Mouse (Mus musculus) liver, embryonic 12.5 days (tissue): ENCODE results near the gene Zfp354b. TPM values are rescaled to one million over a fixed set of nuclear protein-coding genes. Genes with fewer than 3 reads are reported as not detected.
A peak's percentile ranks its signal among the peaks of the same experiment; 100 is the strongest.

Source experiments
- ATAC-seq: fragments of 200-750 bp; cut with Nextera tagmentation; 2 replicates; pipeline ENCODE4 v1.8.0; 2017; ENCODE audit warnings: moderate number of reproducible peaks, mild to moderate bottlenecking, moderate library complexity
- H3K27ac ChIP-seq: fragments of 300-500 bp; sonication (generic); 2 replicates; pipeline ENCODE4 v1.5.1; 2016; ENCODE audit warnings: mild to moderate bottlenecking
- H3K27me3 ChIP-seq: fragments of 300-500 bp; sonication (generic); replicated peaks from 2 replicates; pipeline ENCODE4 v1.6.1; 2016; ENCODE audit warnings: mild to moderate bottlenecking, moderate library complexity
- H3K36me3 ChIP-seq: fragments of 300-500 bp; sonication (generic); 2 replicates; pipeline ENCODE4 v1.6.1; 2016; ENCODE audit warnings: mild to moderate bottlenecking, moderate library complexity
- H3K4me1 ChIP-seq: fragments of 300-500 bp; sonication (generic); 2 replicates; pipeline ENCODE4 v1.6.1; 2016
- H3K4me2 ChIP-seq: fragments of 300-500 bp; sonication (generic); 2 replicates; pipeline ENCODE4 v1.6.1; 2016; ENCODE audit warnings: mild to moderate bottlenecking, moderate library complexity
- H3K4me3 ChIP-seq: fragments of 300-500 bp; sonication (generic); 2 replicates; pipeline ENCODE4 v1.5.1; 2016; ENCODE audit warnings: mild to moderate bottlenecking, moderate library complexity
- H3K9ac ChIP-seq: fragments of 300-500 bp; sonication (generic); 2 replicates; pipeline ENCODE4 v1.6.1; 2016; ENCODE audit warnings: mild to moderate bottlenecking, moderate library complexity
- H3K9me3 ChIP-seq: fragments of 300-500 bp; sonication (generic); replicated peaks from 2 replicates; pipeline ENCODE4 v1.6.1; 2016; ENCODE audit warnings: mild to moderate bottlenecking, moderate library complexity
- WGBS: fragments of 180-500 bp; shearing (Covaris S2); methylation state at CpG from one replicate; pipeline ENCODE4 v1.1.7; 2016; ENCODE audit not compliant: insufficient replicate concordance; 5-methylcytosine and 5-hydroxymethylcytosine counted together
- polyA plus RNA-seq: library from polyadenylated mRNA; unstranded; fragments of >200 nt; fragmentation: Nextera tagmentation; extraction: Ambion mirVana; gene quantifications from 2 replicates; pipeline ENCODE4 v1.2.1, GENCODE M21; 2016

The Zfp354b gene
- polyA plus RNA-seq: 0.29 and 0.39 TPM in 2 replicates

- Histone ChIP-seq H3K9me3 (no peaks in the 10 kb centered on the region), H3K27ac (no peak within 1 kb of the TSS), H3K4me3 (peak within 1 kb of the TSS; percentile 60), H3K4me2 (peak within 1 kb of the TSS; percentile 87), H3K36me3 (no peaks in the 10 kb centered on the region), H3K9ac (peak within 1 kb of the TSS; percentile 64), H3K4me1 (peaks cover 12% of the 10 kb centered on the region), H3K27me3 (peaks cover 27% of the 10 kb centered on the region)
- peak; percentile 86 for ATAC-seq
- under 1% methylated on average over 18 of the region's 18 CpGs for WGBS
Measured at GRCm38 (mm10) chr11:50931451-50931866, at the start of gene Zfp354b. TSS of gene Zfp354b (minus strand) at chr11:50931633.

GRCm38 (mm10) chr11:50977216-50977615 is 45.8 kb upstream of the Zfp354b start:
- H3K9ac ChIP-seq: no peak overlapping the region
- H3K4me1 ChIP-seq: no peaks in the 10 kb centered on the region
- H3K36me3 ChIP-seq: no peaks in the 10 kb centered on the region
- H3K27ac ChIP-seq: no peak overlapping the region
- no peaks in the 10 kb centered on the region for H3K27me3 ChIP-seq
- no peak overlapping the region for H3K4me3 ChIP-seq
- H3K9me3 ChIP-seq: no peaks in the 10 kb centered on the region
- 53% methylated on average over 4 of the region's 4 CpGs for WGBS
- no peak overlapping the region for H3K4me2 ChIP-seq
- no peak for ATAC-seq

GRCm38 (mm10) chr11:50966230-50966629 is 34.8 kb upstream of the Zfp354b start, which contains the start of gene Olfr1378:
TSS of gene Olfr1378 (plus strand) at chr11:50966530.
- no peak for ATAC-seq
- Histone ChIP-seq H3K27me3 (0 out of 2 replicates have a peak, but pooled peaks cover 3% of the 10 kb centered on the region), H3K9me3 (no peaks in the 10 kb centered on the region), H3K27ac (no peak within 1 kb of the TSS), H3K36me3 (no peaks in the 10 kb centered on the region), H3K4me2 (no peak within 1 kb of the TSS), H3K4me3 (no peak within 1 kb of the TSS), H3K4me1 (no peaks in the 10 kb centered on the region), H3K9ac (no peak within 1 kb of the TSS)
- 77% methylated on average over 11 of the region's 11 CpGs for WGBS

- no peak for ATAC-seq
- Histone ChIP-seq H3K36me3 (no peaks in the 10 kb centered on the region), H3K4me1 (no peaks in the 10 kb centered on the region), H3K9me3 (no peaks in the 10 kb centered on the region), H3K4me2 (no peak overlapping the region), H3K9ac (no peak overlapping the region), H3K27me3 (0 out of 2 replicates have a peak, but pooled peaks cover 3% of the 10 kb centered on the region), H3K4me3 (no peak overlapping the region), H3K27ac (no peak overlapping the region)
- 35% methylated on average over 2 of the region's 2 CpGs for WGBS
Measured at GRCm38 (mm10) chr11:50964886-50965285, 33.5 kb upstream of the Zfp354b start.

GRCm38 (mm10) chr11:50953665-50954064 is 22.2 kb upstream of the Zfp354b start, which contains the start of gene Prop1:
TSS of gene Prop1 (minus strand) at chr11:50953765.
- Histone ChIP-seq H3K27me3 (no peaks in the 10 kb centered on the region; the same call in 1 of the 2 replicates), H3K9ac (no peak within 1 kb of the TSS), H3K4me2 (no peak within 1 kb of the TSS), H3K4me1 (no peaks in the 10 kb centered on the region), H3K4me3 (no peak within 1 kb of the TSS), H3K27ac (no peak within 1 kb of the TSS), H3K9me3 (no peaks in the 10 kb centered on the region), H3K36me3 (no peaks in the 10 kb centered on the region)
- no peak for ATAC-seq
- 61% methylated on average over 6 of the region's 6 CpGs for WGBS

GRCm38 (mm10) chr11:50952290-50952689 is 20.9 kb upstream of the Zfp354b start:
- no peak overlapping the region for H3K4me3 ChIP-seq
- no peak overlapping the region for H3K4me2 ChIP-seq
- H3K27me3 ChIP-seq: no peaks in the 10 kb centered on the region; the same call in 1 of the 2 replicates
- no peak overlapping the region for H3K9ac ChIP-seq
- 68% methylated on average over 14 of the region's 14 CpGs for WGBS
- no peaks in the 10 kb centered on the region for H3K9me3 ChIP-seq
- H3K4me1 ChIP-seq: no peaks in the 10 kb centered on the region
- H3K36me3 ChIP-seq: no peaks in the 10 kb centered on the region
- no peak for ATAC-seq
- H3K27ac ChIP-seq: no peak overlapping the region

- ATAC-seq: no peak
- H3K36me3 ChIP-seq: no peaks in the 10 kb centered on the region
- H3K4me2 ChIP-seq: no peak within 1 kb of the TSS
- no peak within 1 kb of the TSS for H3K27ac ChIP-seq
- H3K4me1 ChIP-seq: no peaks in the 10 kb centered on the region
- 67% methylated on average over 14 of the region's 14 CpGs for WGBS
- peaks cover 4% of the 10 kb centered on the region for H3K27me3 ChIP-seq
- no peak within 1 kb of the TSS for H3K9ac ChIP-seq
- H3K9me3 ChIP-seq: no peaks in the 10 kb centered on the region
- H3K4me3 ChIP-seq: no peak within 1 kb of the TSS
Measured at GRCm38 (mm10) chr11:50943506-50943905, 12.1 kb upstream of the Zfp354b start, which contains the start of gene 4933414I15Rik. TSS of gene 4933414I15Rik (minus strand) at chr11:50943765.

- no peaks in the 10 kb centered on the region for H3K9me3 ChIP-seq
- 47% methylated on average over 12 of the region's 12 CpGs for WGBS
- no peaks in the 10 kb centered on the region for H3K4me1 ChIP-seq
- H3K9ac ChIP-seq: no peak overlapping the region
- no peaks in the 10 kb centered on the region for H3K36me3 ChIP-seq
- peaks cover 4% of the 10 kb centered on the region for H3K27me3 ChIP-seq
- ATAC-seq: no peak
- H3K4me3 ChIP-seq: no peak overlapping the region
- no peak overlapping the region for H3K4me2 ChIP-seq
- H3K27ac ChIP-seq: no peak overlapping the region
Measured at GRCm38 (mm10) chr11:50942386-50942785, 11.0 kb upstream of the Zfp354b start.

GRCm38 (mm10) chr11:50939621-50940366 is 8.4 kb upstream of the Zfp354b start:
- Histone ChIP-seq H3K9ac (no peak overlapping the region), H3K27ac (no peak overlapping the region), H3K4me3 (no peak overlapping the region), H3K4me1 (no peaks in the 10 kb centered on the region), H3K27me3 (peaks cover 4% of the 10 kb centered on the region), H3K4me2 (no peak overlapping the region), H3K9me3 (no peaks in the 10 kb centered on the region), H3K36me3 (no peaks in the 10 kb centered on the region)
- ATAC-seq: no peak
- WGBS: 29% methylated on average over 14 of the region's 14 CpGs

GRCm38 (mm10) chr11:50938435-50938834 is 7.0 kb upstream of the Zfp354b start:
- H3K9ac ChIP-seq: no peak overlapping the region
- no peaks in the 10 kb centered on the region for H3K4me1 ChIP-seq
- H3K4me2 ChIP-seq: no peak overlapping the region
- 60% methylated on average over 8 of the region's 8 CpGs for WGBS
- no peaks in the 10 kb centered on the region for H3K9me3 ChIP-seq
- no peak for ATAC-seq
- H3K27me3 ChIP-seq: peaks cover 4% of the 10 kb centered on the region
- H3K36me3 ChIP-seq: no peaks in the 10 kb centered on the region
- H3K27ac ChIP-seq: no peak overlapping the region
- H3K4me3 ChIP-seq: no peak overlapping the region

GRCm38 (mm10) chr11:50932040-50932439 is 607 bp upstream of the Zfp354b start:
- Histone ChIP-seq H3K9me3 (no peaks in the 10 kb centered on the region), H3K4me2 (peak overlapping the region; percentile 87), H3K27ac (no peak overlapping the region), H3K27me3 (peaks cover 27% of the 10 kb centered on the region), H3K9ac (0 out of 2 replicates have a peak overlapping the region, but pooled peaks have one; percentile 64), H3K4me1 (peaks cover 12% of the 10 kb centered on the region), H3K36me3 (no peaks in the 10 kb centered on the region), H3K4me3 (0 out of 2 replicates have a peak overlapping the region, but pooled peaks have one; percentile 60)
- 37% methylated on average over 1 of the region's 1 CpGs for WGBS
- ATAC-seq: no peak

- H3K4me2 ChIP-seq: peak overlapping the region; percentile 87
- 1% methylated on average over 16 of the region's 16 CpGs for WGBS
- H3K9me3 ChIP-seq: no peaks in the 10 kb centered on the region
- H3K9ac ChIP-seq: peak overlapping the region; percentile 64
- H3K27me3 ChIP-seq: peaks cover 27% of the 10 kb centered on the region
- no peaks in the 10 kb centered on the region for H3K36me3 ChIP-seq
- ATAC-seq: peak; percentile 57
- H3K27ac ChIP-seq: no peak overlapping the region
- peak overlapping the region; percentile 60 for H3K4me3 ChIP-seq
- H3K4me1 ChIP-seq: peaks cover 12% of the 10 kb centered on the region
Measured at GRCm38 (mm10) chr11:50931021-50931420, 412 bp downstream of the Zfp354b start.
